Mouse (Mus musculus): ENCODE results near the gene Slc23a2.
A peak's percentile ranks its signal among the peaks of the same experiment; 100 is the strongest.

Slc23a2 gene

DNA sequence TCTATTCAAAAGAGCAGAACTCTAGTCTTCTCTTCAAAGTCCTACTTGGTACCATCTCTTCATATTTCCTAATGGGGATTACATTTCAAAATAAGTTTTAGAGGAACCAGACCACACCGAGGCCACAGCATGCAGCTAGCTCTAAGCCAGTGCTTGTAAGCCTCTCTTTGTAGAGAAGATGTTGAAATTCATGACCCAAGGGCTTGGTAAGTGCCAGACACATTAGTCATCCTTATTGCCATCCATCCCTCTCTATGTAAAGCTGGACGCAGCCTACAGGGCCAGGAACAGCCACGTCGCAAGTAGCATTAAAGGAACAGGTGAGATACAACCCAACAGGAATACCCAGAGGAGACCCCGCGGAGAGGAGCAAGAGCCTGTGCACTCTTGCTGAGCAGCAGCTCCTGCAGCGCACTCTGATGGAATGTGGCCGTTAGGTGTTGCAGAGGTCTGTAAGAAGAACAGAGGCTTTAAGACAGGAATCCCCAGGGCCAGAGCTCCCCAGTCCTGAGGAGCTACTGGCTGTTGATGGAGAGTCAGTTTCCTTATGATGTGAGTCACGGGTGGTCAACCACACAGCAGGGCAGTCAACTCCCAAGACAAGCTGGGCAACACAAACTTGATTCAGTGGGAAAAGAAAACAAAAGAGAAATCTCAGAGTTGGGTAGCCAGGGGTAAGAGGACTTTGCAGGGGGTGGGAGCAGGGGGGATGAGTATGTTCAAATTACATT is 45.8 kb downstream of the Slc23a2 start:
- DNase-seq (ENCODE audit: low spot score in 2 of 2), result no peak

DNA sequence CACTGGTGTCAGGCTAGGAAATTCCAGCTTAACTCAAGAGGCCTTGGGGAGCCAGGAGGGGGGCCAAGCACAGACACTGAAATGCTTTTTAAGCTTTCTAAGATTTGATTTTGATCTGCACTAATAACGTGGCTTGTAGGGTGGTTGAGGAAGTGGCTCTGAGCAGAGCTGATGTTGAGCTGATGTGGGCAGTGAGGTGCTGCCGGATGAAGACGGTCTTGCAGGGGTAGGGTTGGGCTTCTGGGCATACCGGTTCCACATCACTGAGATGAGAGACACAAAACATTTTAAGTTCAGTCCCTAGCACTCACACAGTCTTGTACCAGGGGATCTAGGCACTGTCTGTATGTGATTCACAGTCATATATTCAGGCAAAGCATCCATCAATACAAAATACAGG is 46.5 kb downstream of the Slc23a2 start:
- no peak for DNase-seq (ENCODE audit: low spot score in 2 of 2)

DNA sequence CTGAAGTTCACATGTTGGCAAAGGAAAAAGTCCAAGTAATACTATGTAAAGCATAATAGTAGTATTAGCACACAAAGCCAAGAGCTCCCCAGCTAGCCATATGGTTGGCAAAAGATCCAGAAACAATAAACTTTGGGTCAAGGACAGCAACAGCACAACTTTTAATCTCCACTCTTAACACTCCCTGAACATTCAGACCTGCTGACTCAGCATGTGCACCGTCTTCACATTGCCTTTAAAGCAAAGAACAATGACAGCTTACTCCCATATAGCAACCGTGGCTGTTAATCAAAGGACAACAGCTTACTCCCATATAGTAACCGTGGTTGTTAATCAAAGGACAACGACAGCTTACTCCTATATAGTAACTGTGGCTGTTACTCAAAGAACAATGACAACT is 48.3 kb downstream of the Slc23a2 start:
- DNase-seq (ENCODE audit: low spot score in 2 of 2), result no peak

DNA sequence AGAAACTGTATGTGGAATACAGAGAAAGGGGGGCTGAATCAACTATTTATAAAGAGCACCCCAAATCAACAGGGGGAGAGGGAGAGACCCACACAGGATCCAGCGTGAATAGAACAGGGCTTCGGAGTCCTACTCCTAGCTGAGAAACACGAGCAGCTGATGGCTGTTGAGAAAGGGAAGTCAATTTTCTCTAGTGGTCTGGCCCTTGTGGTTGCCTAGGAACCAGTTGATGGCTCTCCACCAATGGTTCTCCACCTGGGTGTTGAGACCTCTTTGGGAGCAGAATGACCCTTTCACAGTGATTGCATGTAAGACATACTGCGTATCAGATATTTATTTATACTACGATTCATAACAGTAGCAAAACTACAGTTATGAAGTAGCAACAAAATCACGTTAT is 49.1 kb downstream of the Slc23a2 start:
- DNase-seq (ENCODE audit: low spot score in 2 of 2), result no peak

DNA sequence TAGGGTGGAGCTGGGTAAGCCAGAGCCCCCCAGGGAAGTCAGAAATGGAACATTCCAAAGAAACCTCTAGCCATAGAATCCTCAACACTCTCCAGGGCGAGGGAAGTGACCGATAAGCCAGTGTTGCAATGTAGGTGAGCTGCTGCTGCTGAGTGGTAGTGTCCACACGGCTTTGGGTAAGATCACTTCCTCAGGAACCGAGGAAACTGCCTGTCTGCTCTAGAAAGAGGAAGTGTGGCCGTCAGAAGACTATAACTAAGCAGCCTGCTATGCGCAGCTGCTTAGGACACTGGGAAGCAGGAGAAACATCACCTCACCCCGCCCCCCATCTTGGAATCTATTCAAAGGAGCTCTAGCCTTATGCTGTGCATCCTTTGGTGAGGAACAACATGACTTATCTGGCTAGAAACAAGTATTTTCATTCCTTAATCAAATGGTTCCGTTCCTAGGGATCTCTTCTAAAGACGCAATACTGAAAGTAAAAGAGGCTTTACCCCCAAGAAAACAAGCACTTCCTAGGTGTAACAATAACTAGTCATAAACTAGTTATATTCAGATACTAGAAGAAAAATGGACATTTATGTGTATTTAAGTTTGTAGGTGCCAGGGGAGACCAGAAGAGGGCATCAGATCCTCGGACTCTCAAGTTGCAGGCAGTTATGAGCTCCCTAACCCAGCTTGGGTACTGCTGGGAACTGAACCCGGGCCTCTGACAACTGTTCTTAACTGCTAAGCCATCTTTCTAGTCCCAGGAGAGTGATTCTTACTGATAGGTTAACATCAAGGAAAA is 50.3 kb downstream of the Slc23a2 start:
- no peak for DNase-seq (ENCODE audit: low spot score in 2 of 2)

DNA sequence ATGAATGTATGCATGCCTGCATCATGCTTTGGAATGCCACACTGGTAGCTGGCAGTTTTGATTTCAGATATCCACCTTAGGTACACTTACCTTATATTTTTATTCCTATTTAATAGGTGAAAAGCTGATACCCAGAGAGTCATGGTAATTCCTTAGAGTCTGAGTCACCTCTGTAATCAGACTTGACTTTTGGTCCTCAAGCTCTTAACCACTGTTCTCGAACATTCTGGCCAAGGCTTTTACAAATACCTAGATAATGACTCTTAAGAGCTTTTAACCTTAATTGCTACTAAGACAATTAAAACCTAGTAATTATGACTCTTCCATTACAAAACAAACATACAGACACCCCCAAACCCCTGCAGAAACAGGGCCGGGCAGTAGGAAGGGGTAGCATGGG is 51.2 kb downstream of the Slc23a2 start:
- no peak for DNase-seq (ENCODE audit: low spot score in 2 of 2)

DNA sequence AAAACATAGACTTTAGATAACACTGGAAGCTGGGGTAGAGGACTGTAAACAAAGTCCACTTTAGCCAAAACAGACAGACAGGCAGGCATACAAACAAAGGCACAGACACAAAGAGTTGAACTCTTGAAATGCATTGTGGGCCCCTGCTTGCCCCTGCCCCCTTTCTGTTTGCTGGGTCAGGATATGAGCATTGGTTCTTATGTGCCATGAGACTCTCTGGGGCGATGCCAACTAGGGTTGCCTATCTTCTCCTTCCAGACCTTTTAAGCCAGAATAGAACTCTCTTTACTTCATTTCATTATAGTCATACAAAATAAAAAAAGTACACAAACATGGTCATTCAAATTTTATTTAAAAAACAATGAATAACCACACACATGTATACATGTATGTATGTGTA is 51.6 kb downstream of the Slc23a2 start:
- no peak for DNase-seq (ENCODE audit: low spot score in 2 of 2)

DNA sequence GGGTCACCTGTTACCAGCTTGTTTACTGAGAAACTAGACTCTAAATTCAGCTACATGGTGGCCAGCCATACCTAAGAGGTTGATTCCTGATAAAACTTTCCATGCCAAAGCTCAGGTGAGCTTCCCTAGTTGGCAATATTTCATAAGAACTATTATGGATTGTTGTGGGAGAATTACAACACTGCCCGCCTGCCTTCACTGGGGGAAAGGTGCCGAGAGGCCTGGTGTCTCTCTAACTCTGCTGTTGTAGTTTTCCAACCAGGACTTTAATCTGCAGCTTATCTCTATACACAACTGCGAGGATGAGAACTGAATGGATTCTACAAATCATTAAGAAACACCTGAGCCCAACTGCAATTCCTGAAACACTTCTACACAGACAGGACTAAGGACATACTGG is 52.2 kb downstream of the Slc23a2 start:
- DNase-seq (ENCODE audit: low spot score in 2 of 2), result no peak

DNA sequence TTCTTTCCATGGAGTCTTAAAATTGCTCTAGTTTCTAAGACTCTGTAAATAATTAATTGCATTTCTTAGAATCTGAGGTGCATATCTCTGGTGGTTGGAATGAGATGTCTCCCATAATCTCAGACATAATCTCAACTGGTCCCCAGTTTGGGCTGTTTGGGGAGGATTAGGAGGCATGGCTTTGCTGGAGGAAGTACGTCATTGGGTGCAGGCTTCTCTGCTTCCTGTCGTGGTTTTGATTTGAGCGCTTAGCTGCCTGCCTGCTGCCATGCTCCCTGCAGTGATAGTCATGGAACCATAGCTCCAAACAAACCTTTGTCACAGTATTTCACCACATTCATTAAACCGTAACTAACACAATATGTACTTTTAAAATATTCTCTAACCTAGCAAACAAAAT is 53.2 kb downstream of the Slc23a2 start:
- DNase-seq (ENCODE audit: low spot score in 2 of 2), result no peak

DNA sequence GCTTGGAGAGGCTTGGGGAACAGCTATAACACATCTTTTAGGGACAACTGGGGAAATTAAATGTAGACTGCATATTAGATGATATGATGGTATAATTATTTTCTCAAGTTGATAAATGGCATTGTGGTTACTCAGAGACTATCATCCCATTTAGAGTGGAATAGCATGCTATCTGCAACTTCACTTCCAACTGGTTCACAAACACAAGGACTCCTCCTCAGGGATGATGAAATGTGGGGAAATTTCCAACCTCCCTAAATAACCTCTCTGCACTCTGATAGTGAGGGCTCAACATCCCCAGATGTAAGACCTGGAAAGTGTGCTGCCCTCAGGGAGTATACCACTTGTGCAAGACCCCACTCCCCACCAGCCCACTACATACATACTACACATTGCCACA is 60.1 kb downstream of the Slc23a2 start:
- no peak for DNase-seq (ENCODE audit: low spot score in 2 of 2)

DNA sequence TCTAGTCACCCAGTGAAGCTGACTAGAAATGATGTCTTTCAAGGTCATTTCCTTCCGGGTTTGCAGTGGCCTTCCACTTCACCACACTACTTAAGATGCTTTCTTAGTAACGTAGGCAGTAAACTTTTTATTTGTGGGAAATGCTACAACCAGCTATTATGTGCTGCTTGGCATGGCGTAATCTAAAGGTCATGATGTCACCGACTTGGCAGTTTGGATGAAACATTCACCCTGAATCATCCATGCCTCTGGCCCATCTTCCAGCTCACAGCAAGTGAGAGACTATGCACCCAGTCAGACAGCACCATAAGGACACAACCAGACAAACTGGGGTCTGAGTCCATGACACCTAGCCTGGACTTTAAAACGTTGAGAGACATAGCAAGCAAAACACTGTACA is 60.5 kb downstream of the Slc23a2 start:
- DNase-seq (ENCODE audit: low spot score in 2 of 2), result no peak

DNA sequence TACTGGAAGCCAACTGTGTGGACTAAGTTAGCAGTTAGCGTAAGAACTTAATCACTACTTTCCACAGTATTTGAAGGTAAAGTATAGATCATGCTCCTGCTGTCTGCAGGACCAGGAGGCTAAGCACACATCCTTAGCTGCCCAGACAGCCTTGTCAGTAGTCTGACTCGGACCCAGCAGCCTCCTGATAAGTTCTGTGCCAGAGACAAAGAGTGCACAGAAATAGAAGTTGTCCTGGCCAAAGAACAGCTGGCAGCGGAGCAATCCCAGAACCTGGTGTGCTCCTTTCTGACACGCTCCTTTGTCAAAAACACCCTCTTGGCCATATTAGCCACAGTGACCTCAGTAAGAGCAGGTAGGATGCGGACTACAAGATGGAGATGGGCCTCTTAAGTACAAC is 65.8 kb downstream of the Slc23a2 start:
- DNase-seq (ENCODE audit: low spot score in 2 of 2), result no peak

DNA sequence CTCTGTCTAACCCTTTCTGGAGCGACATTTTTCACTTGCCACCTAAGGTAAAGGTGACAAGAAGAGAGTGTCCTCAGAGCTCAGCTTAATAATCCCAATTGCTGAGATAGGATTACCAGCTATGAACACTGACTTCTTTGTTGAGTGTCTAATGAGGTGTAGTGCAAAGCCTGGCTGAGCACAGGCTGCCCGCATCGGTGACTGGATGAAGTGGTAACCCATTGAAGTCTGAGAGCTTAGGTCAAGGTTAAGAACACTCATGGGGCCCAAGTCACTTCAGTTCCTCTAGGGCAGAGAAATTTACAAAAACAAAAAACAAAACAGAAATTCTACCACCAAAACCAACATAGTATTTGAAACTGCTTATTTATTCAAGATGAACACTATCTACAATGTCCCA is 71.9 kb downstream of the Slc23a2 start:
- DNase-seq (ENCODE audit: low spot score in 2 of 2), result no peak

DNA sequence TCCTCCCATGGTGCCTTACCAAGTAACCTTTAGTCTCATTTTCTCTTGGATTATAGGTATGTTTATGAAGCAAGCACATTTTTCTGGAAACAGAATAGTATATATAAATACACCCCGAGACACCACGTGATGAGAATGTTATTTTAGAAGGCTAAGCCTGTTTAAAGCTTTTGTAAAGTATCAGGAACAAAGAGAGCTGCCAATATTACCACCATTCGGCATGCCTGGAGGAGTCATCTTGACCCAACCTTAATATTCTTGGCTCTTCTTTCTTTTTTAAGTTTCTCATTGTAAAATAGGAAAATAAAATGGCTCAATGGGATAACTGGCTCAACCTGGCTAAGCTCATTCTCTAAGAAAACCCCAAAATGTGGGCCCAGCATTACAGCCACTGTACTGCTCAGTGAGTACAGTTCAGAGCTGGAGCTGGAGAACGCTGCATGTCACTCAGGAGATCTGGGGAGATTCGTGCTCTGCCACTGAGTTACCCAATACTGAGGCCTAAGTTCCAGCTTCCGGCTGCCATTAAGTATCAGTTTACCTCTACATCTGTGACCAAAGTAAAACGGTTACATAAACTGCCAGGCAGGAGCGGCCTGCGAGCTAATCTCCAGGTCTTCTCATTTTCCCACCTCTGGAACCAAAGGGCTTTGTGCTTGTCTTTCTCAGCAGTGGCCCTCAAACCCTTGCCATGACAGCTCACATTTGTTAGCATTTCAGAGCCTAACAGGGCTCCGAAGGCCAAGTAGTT is 74.7 kb downstream of the Slc23a2 start:
- DNase-seq (ENCODE audit: low spot score in 2 of 2), result no peak

DNA sequence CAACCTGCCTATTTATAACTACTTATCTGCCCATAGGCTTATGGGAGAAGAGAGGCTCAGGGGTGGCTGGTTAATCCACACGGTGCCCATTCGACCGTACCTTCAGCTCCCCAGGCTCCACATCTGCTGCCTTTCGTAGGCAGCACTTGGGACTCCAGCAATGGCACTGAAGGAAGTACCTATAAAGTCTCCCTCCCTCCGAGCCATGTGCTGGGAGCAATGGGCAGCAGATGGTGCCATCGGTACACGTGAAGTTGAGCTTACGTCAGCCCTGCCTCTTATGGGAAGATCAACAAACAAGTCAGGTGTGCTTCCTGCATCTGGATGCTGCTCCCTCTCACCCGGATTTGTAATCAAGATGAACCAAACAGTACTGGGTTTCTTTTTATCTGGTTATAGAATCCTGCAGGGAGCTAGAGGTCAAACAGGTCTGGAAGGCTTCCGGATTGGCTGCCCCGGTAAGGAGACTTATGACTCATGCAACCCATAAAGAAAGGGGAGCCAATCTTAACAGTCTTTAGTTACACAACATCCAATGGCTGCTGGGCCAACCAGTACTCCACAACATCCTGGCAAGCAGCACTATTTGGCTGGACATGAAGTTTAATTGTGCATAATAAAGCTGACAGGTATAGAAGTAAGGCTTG is 80.6 kb downstream of the Slc23a2 start:
- DNase-seq (ENCODE audit: low spot score in 2 of 2), result peak in 1 of 2 experiments; percentile 29

DNA sequence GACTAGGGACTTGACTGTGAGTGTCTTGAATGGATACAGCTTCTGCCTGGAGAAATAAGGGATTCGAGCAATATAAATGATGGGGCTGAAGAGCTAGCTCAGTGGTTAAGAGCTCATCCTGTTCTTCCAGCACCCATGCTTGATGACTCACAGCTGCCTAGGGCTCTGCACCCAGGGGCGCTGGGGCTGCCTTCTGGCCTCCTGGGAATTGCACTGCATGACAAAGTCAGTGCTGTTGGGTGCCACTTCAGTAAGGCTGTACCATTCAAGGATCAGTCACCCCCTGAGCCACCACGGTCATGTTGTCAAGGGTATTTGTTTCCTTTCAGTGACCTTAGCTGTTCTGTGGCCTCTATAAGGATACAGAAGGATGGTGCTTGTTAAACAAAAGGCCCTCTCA is 81.1 kb downstream of the Slc23a2 start:
- DNase-seq (ENCODE audit: low spot score in 2 of 2), result no peak

DNA sequence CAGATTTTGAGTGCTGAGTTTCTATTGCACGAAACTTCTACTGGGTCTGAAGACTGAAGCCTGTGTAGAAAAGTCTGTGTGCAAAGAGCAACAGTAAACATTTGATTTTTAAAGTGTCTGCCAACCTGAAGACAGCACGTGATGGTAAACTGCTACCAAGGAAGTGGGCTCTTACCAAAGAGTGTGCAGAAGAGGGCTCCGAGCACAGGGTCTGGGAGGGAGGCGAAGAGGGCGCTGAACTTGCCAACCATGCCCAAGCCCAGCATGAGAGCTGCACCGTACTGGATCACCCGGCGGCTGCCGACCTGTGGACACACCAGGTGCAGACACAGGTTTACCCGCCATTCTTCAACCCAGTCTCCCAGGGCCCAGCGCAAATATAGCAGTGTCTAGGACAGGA is 83.0 kb downstream of the Slc23a2 start:
- no peak for DNase-seq (ENCODE audit: low spot score in 2 of 2)

DNA sequence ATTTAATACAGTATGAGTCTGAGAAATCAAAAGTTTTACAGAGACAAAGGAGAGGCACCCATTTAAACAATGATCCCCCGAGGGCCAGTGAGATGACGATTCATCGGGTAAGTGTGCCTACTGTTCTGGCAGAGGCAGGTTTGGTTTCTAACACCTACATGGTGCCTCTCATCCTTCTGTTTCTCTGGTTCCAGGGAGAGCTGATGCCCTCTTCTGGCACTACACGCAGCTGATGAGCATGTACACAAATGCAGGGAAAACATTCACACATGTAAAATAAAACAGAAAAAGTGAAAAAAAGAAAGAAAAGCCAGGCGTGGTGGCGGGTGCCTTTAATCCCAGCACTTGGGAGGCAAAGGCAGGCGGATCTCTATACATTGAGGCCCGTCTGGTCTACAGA is 85.0 kb downstream of the Slc23a2 start:
- DNase-seq (ENCODE audit: low spot score in 2 of 2), result peak in 1 of 2 experiments; percentile 52

DNA sequence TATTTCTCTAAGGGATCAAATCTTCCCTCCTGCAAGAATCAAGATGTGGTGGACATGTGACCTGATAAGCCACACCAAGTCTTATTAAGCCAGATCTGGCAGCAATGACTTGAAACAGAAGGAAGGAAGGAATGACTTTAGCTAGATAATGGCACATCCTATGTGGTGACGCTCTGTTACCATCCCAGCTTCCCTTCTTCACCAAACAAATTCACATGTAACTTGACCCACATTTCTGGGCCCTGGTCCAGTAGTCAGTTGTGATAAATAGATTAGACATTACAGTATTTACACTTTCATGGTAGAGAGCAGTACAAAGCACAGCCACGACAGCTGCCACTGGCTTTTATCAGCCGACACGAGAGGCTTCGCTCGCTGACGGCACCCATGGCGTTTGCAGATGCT is 89.6 kb downstream of the Slc23a2 start:
- no peak for DNase-seq (ENCODE audit: low spot score in 2 of 2)

DNA sequence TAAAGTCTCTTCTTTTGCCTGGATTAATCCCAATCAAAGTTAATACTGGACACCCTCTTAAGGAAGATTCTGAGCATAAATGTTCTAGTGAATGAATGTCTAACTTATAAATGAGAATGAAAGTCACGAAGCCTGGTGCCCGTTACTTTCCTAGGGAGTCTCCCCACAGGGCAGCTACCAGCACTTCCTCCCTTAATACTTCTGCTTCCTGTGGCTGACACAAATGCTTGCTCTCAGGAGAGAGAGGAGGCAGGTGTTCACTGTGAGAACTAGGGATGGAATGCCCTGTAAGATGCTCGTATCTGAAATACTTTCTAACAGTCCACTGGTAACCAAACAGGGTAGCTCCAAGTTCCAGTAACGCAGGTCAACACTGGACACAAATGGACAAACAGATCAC is 91.1 kb downstream of the Slc23a2 start:
- no peak for DNase-seq (ENCODE audit: low spot score in 2 of 2)

DNA sequence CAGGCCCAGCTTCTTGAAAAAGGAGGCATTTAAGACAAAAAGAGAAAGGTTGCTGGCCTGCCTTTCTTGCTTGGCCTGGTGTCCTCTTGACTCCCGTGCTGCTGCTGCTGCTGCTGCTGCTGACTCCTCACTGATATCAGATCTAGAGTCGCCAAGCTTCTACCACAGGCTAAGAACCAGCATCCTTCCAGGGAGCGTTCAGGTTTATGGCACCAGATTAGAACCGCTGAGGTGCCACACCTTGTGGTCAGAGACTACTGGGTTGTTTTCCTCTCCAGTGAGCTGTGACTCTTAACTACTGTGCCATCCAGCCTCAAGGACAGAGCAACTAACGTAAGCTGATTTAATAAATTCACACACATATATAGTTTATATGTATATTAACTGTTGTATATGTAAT is 93.1 kb downstream of the Slc23a2 start:
- DNase-seq (ENCODE audit: low spot score in 2 of 2), result no peak

DNA sequence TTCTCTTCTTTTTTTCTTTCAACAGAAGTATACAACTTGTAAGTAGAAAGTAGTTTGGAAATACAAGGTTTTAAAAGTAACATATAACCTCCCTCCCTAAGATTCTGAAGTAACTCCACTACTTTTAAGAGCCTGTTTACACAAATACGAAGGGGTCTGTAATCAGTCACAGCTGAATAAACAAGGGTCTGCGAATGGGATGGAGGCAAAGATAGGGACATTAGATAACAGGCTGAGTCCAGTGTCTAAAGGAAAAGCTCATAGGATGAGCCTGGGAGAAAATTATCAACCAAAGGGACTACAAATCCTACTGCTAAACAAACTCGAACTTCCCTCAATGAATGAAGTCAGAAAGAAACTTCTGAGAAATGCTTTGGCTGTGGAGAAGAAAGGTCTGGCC is 95.0 kb downstream of the Slc23a2 start:
- no peak for DNase-seq (ENCODE audit: low spot score in 2 of 2)
